Mouse (Mus musculus) heart, adult 2 months (tissue): ENCODE results near the gene Pink1. TPM values are rescaled to one million over a fixed set of nuclear protein-coding genes. Genes with fewer than 3 reads are reported as not detected.

Source experiments
- DNase-seq, 2 experiments: peaks; one replicate each; pipeline ENCODE4 v3.0.0; 2021
- H3K27ac ChIP-seq: fragments of 200-600 bp; 2 replicates; pipeline ENCODE4 v1.8.1; 2022
- H3K27me3 ChIP-seq: fragments of 200-500 bp; 2 replicates; pipeline ENCODE4 v1.6.1; 2012; ENCODE audit warnings: mild to moderate bottlenecking, low read length, inconsistent platforms, mixed read lengths; ENCODE audit not compliant: control insufficient read depth, insufficient read depth
- H3K36me3 ChIP-seq: fragments of 200-500 bp; 2 replicates; pipeline ENCODE4 v1.6.1; 2012; ENCODE audit warnings: low read length, inconsistent platforms; ENCODE audit not compliant: control insufficient read depth, insufficient read depth
- H3K4me1 ChIP-seq: fragments of 200-500 bp; 2 replicates; pipeline ENCODE4 v1.6.1; 2011; ENCODE audit warnings: low read length; ENCODE audit not compliant: control insufficient read depth, insufficient read depth
- H3K4me3 ChIP-seq: fragments of 200-600 bp; 2 replicates; pipeline ENCODE4 v1.8.1; 2022
- H3K79me2 ChIP-seq: fragments of 200-500 bp; replicated peaks from 2 replicates; pipeline ENCODE4 v1.6.1; 2012; ENCODE audit warnings: mild to moderate bottlenecking, inconsistent platforms, low read length, moderate library complexity, mixed read lengths; ENCODE audit not compliant: control insufficient read depth, insufficient read depth
- H3K9ac ChIP-seq: fragments of 200-500 bp; 2 replicates; pipeline ENCODE4 v1.6.1; 2012; ENCODE audit warnings: low read depth, mild to moderate bottlenecking, control low read depth, inconsistent platforms, low read length, mixed read lengths
- CTCF ChIP-seq: fragments of 200-600 bp; IDR thresholded peaks from 2 replicates; pipeline ENCODE4 v1.8.1; 2022; ENCODE audit warnings: antibody characterized with exemption, mild to moderate bottlenecking, moderate library complexity
- EP300 ChIP-seq: fragments of 200-500 bp; IDR thresholded peaks from 2 replicates; pipeline ENCODE4 v1.6.1; 2011; ENCODE audit warnings: low read depth, low read length, control low read depth; ENCODE audit not compliant: insufficient read depth
- POLR2A ChIP-seq: fragments of 200-500 bp; IDR thresholded peaks from 2 replicates; pipeline ENCODE4 v1.6.1; 2011; ENCODE audit warnings: mild to moderate bottlenecking, low read depth, low read length, control low read depth; ENCODE audit not compliant: insufficient read depth
- WGBS: fragments of 180-500 bp; shearing (Covaris S2); methylation state at CpG from one replicate; pipeline ENCODE4 v1.1.7; 2018; 5-methylcytosine and 5-hydroxymethylcytosine counted together
- intact Hi-C: fragments of 180-260 bp; cut with DNase I; formaldehyde crosslinking; loops from one replicate; pipeline ENCODE4 v1.15.1; 2025
- polyA plus RNA-seq: library from polyadenylated mRNA; depleted of rRNA; stranded (reverse); fragments of >200 nt; gene quantifications from 2 replicates; pipeline ENCODE4 v1.2.3, GENCODE M21; 2012
- total RNA-seq, 2 experiments: library from RNA; stranded (reverse); gene quantifications; 2 replicates each; pipeline ENCODE4 v1.2.3; 2021

Gene Pink1
- total and polyA plus RNA-seq, 3 experiments, result 423 to 844 (median 719) TPM

- intact Hi-C loops, result no loop called here
- 0 out of 2 replicates have a peak, but pooled peaks have one; percentile 3 for TF ChIP-seq POLR2A
- TF ChIP-seq CTCF, result no peak
- TF ChIP-seq EP300, result no peak
- Histone ChIP-seq H3K27ac (peak overlapping the region; percentile 99), H3K4me1 (peaks cover 15% of the 10 kb centered on the region), H3K4me3 (peak overlapping the region; percentile 17; the same call in 1 of the 2 replicates), H3K36me3 (peaks cover 4% of the 10 kb centered on the region; the same call in 1 of the 2 replicates), H3K27me3 (no peaks in the 10 kb centered on the region), H3K79me2 (peaks cover 4% of the 10 kb centered on the region; the same call in 1 of the 2 replicates), H3K9ac (peak overlapping the region; percentile 38; the same call in 1 of the 2 replicates)
- 9% methylated on average over 4 of the region's 4 CpGs for WGBS
- DNase-seq, result no peak
These were observed 2.4 kb downstream of the Pink1 start for GRCm38 (mm10) chr4:138323753-138324152.

GRCm38 (mm10) chr4:138322692-138323091 is 3.4 kb downstream of the Pink1 start:
- intact Hi-C loops, result no loop called here
- TF ChIP-seq POLR2A (no peak), EP300 (no peak), CTCF (no peak)
- no peak overlapping the region for H3K9ac ChIP-seq
- H3K27ac ChIP-seq, result peak overlapping the region; percentile 99; the same call in 1 of the 2 replicates
- WGBS, result 54% methylated on average over 4 of the region's 4 CpGs
- H3K4me1 ChIP-seq, result peaks cover 15% of the 10 kb centered on the region
- peaks cover 4% of the 10 kb centered on the region; the same call in 1 of the 2 replicates for H3K79me2 ChIP-seq
- peaks cover 4% of the 10 kb centered on the region; the same call in 1 of the 2 replicates for H3K36me3 ChIP-seq
- DNase-seq, result no peak
- no peaks in the 10 kb centered on the region for H3K27me3 ChIP-seq
- H3K4me3 ChIP-seq, result no peak overlapping the region

- no peak for DNase-seq
- TF ChIP-seq CTCF (no peak), POLR2A (no peak), EP300 (no peak)
- no peak overlapping the region for H3K9ac ChIP-seq
- H3K4me1 ChIP-seq, result peaks cover 14% of the 10 kb centered on the region
- no peak overlapping the region for H3K27ac ChIP-seq
- H3K79me2 ChIP-seq, result peaks cover 4% of the 10 kb centered on the region; the same call in 1 of the 2 replicates
- intact Hi-C loops, result no loop called here
- no peaks in the 10 kb centered on the region for H3K27me3 ChIP-seq
- H3K36me3 ChIP-seq, result peaks cover 4% of the 10 kb centered on the region; the same call in 1 of the 2 replicates
- WGBS, result 65% methylated on average over 7 of the region's 7 CpGs
- H3K4me3 ChIP-seq, result no peak overlapping the region
These were observed 4.6 kb downstream of the Pink1 start for GRCm38 (mm10) chr4:138321488-138321887.

GRCm38 (mm10) chr4:138320711-138321110 is 5.4 kb downstream of the Pink1 start:
- H3K4me1 ChIP-seq, result peaks cover 13% of the 10 kb centered on the region
- no peak overlapping the region for H3K9ac ChIP-seq
- DNase-seq, result no peak
- H3K79me2 ChIP-seq, result peaks cover 4% of the 10 kb centered on the region; the same call in 1 of the 2 replicates
- no peak overlapping the region; the same call in 1 of the 2 replicates for H3K27ac ChIP-seq
- intact Hi-C loops, result no loop called here
- no peak for TF ChIP-seq EP300
- no peak for TF ChIP-seq CTCF
- TF ChIP-seq POLR2A, result no peak
- H3K36me3 ChIP-seq, result peaks cover 4% of the 10 kb centered on the region; the same call in 1 of the 2 replicates
- H3K27me3 ChIP-seq, result no peaks in the 10 kb centered on the region
- H3K4me3 ChIP-seq, result no peak overlapping the region
- WGBS, result 54% methylated on average over 11 of the region's 11 CpGs

GRCm38 (mm10) chr4:138319508-138319907 is 6.6 kb downstream of the Pink1 start:
- no peaks in the 10 kb centered on the region for H3K27me3 ChIP-seq
- H3K4me1 ChIP-seq, result peaks cover 13% of the 10 kb centered on the region
- TF ChIP-seq POLR2A (0 out of 2 replicates have a peak, but pooled peaks have one; percentile 31), EP300 (peak; percentile 99), CTCF (no peak)
- 26% methylated on average over 10 of the region's 10 CpGs for WGBS
- H3K9ac ChIP-seq, result no peak overlapping the region
- peaks cover 4% of the 10 kb centered on the region; the same call in 1 of the 2 replicates for H3K36me3 ChIP-seq
- DNase-seq, result peak; percentile 83 to 86
- H3K79me2 ChIP-seq, result peaks cover 4% of the 10 kb centered on the region; the same call in 1 of the 2 replicates
- intact Hi-C loops, result loop anchor here (1.0 to 2.0 kb wide), 2 partner anchors 59 to 107 kb away; no protein-coding TSS in a partner anchor
- H3K4me3 ChIP-seq, result no peak overlapping the region
- no peak overlapping the region for H3K27ac ChIP-seq

- H3K36me3 ChIP-seq, result no peaks in the 10 kb centered on the region
- peaks cover 9% of the 10 kb centered on the region for H3K4me1 ChIP-seq
- TF ChIP-seq CTCF, result peak; percentile 96; the same call in 1 of the 2 replicates
- TF ChIP-seq POLR2A, result no peak
- H3K27ac ChIP-seq, result no peak overlapping the region
- peaks cover 4% of the 10 kb centered on the region; the same call in 1 of the 2 replicates for H3K79me2 ChIP-seq
- intact Hi-C loops, result loop anchor here (1.0 to 2.0 kb wide), 2 partner anchors 60 to 108 kb away; no protein-coding TSS in a partner anchor
- DNase-seq, result peak; percentile 57 to 74
- no peak overlapping the region for H3K4me3 ChIP-seq
- WGBS, result 60% methylated on average over 6 of the region's 6 CpGs
- H3K9ac ChIP-seq, result no peak overlapping the region
- no peaks in the 10 kb centered on the region for H3K27me3 ChIP-seq
These were observed 7.4 kb downstream of the Pink1 start for GRCm38 (mm10) chr4:138318509-138319266.
